Mouse (Mus musculus) hindbrain, embryonic 16.5 days (tissue): ENCODE results near the gene Msrb3. TPM values are rescaled to one million over a fixed set of nuclear protein-coding genes. Genes with fewer than 3 reads are reported as not detected.

ENCODE experiments used
- ATAC-seq: fragments of 200-750 bp; cut with Nextera tagmentation; 2 replicates; pipeline ENCODE4 v1.8.0; 2017; ENCODE audit warnings: moderate TSS enrichment, moderate library complexity
- H3K27ac ChIP-seq: fragments of 300-500 bp; sonication (generic); 2 replicates; pipeline ENCODE4 v1.5.1; 2014; ENCODE audit warnings: low read depth, mild to moderate bottlenecking, control low read depth, low read length, moderate library complexity
- H3K27me3 ChIP-seq: fragments of 300-500 bp; sonication (generic); replicated peaks from 2 replicates; pipeline ENCODE4 v1.6.1; 2014; ENCODE audit warnings: low read length; ENCODE audit not compliant: control insufficient read depth, insufficient read depth
- H3K36me3 ChIP-seq: fragments of 300-500 bp; sonication (generic); 2 replicates; pipeline ENCODE4 v1.6.1; 2014; ENCODE audit warnings: mild to moderate bottlenecking, low read length, moderate library complexity, mixed read lengths; ENCODE audit not compliant: control insufficient read depth, insufficient read depth
- H3K4me1 ChIP-seq: fragments of 300-500 bp; sonication (generic); 2 replicates; pipeline ENCODE4 v1.6.1; 2014; ENCODE audit warnings: low read depth, low read length; ENCODE audit not compliant: control insufficient read depth, insufficient read depth
- H3K4me2 ChIP-seq: fragments of 300-500 bp; sonication (generic); 2 replicates; pipeline ENCODE4 v1.6.1; 2014; ENCODE audit warnings: mild to moderate bottlenecking, low read length, control low read depth, moderate library complexity
- H3K4me3 ChIP-seq: fragments of 300-500 bp; sonication (generic); 2 replicates; pipeline ENCODE4 v1.5.1; 2014; ENCODE audit warnings: mild to moderate bottlenecking, low read length, control low read depth, moderate library complexity
- H3K9ac ChIP-seq: fragments of 300-500 bp; sonication (generic); 2 replicates; pipeline ENCODE4 v1.6.1; 2014; ENCODE audit warnings: low read depth, mild to moderate bottlenecking, control low read depth, low read length, moderate library complexity
- H3K9me3 ChIP-seq: fragments of 300-500 bp; sonication (generic); 2 replicates; pipeline ENCODE4 v1.6.1; 2014; ENCODE audit warnings: mild to moderate bottlenecking, low read length, moderate library complexity; ENCODE audit not compliant: control insufficient read depth
- WGBS: fragments of 180-500 bp; shearing (Covaris S2); extraction: QIAGEN DNeasy Blood & Tissue Kit; methylation state at CpG from one replicate; pipeline ENCODE4 v1.1.7; 2014; 5-methylcytosine and 5-hydroxymethylcytosine counted together
- polyA plus RNA-seq: library from polyadenylated mRNA; unstranded; fragments of >200 nt; fragmentation: Nextera tagmentation; extraction: Ambion mirVana; gene quantifications from 2 replicates; pipeline ENCODE4 v1.2.1, GENCODE M21; 2015

Msrb3 gene
- polyA plus RNA-seq, 1 experiment from 2014 or later = 1.8 TPM

GRCm38 (mm10) chr10:120736508-120737069 is 162.3 kb downstream of the Msrb3 start:
- H3K4me2 ChIP-seq = peak overlapping the region; percentile 50
- WGBS = 13% methylated on average over 14 of the region's 14 CpGs
- no peak overlapping the region for H3K9ac ChIP-seq
- H3K9me3 ChIP-seq = no peaks in the 10 kb centered on the region
- no peaks in the 10 kb centered on the region for H3K36me3 ChIP-seq
- no peak for ATAC-seq
- no peak overlapping the region for H3K27ac ChIP-seq
- H3K4me3 ChIP-seq = no peak overlapping the region
- peaks cover 4% of the 10 kb centered on the region for H3K4me1 ChIP-seq
- H3K27me3 ChIP-seq = peaks cover 2% of the 10 kb centered on the region

GRCm38 (mm10) chr10:120735722-120736507 is 163.0 kb downstream of the Msrb3 start:
- Histone ChIP-seq H3K4me3 (peak overlapping the region; percentile 24; the same call in 1 of the 2 replicates), H3K4me1 (peaks cover 4% of the 10 kb centered on the region), H3K9ac (no peak overlapping the region), H3K36me3 (no peaks in the 10 kb centered on the region), H3K27me3 (peaks cover 2% of the 10 kb centered on the region), H3K4me2 (peak overlapping the region; percentile 50), H3K27ac (no peak overlapping the region), H3K9me3 (no peaks in the 10 kb centered on the region)
- ATAC-seq = no peak
- 6% methylated on average over 25 of the region's 25 CpGs for WGBS

GRCm38 (mm10) chr10:120734364-120734763 is 164.5 kb downstream of the Msrb3 start:
- Histone ChIP-seq H3K4me3 (no peak overlapping the region), H3K9me3 (no peaks in the 10 kb centered on the region), H3K36me3 (no peaks in the 10 kb centered on the region), H3K27me3 (peaks cover 2% of the 10 kb centered on the region), H3K9ac (no peak overlapping the region), H3K4me2 (no peak overlapping the region), H3K4me1 (peaks cover 4% of the 10 kb centered on the region), H3K27ac (no peak overlapping the region)
- 92% methylated on average over 2 of the region's 2 CpGs for WGBS
- no peak for ATAC-seq

Other genes starting within 250 kb of the Msrb3 start
- 2.0 and 2.2 TPM in 2 replicates for gene Lemd3, start 80.2 kb upstream of the Msrb3 start, polyA plus RNA-seq
- gene Wif1, start 134.9 kb upstream of the Msrb3 start, polyA plus RNA-seq = 8.3 TPM in 2 replicates